Mouse (Mus musculus) myocyte (in vitro differentiated cells): ENCODE results near the gene Crtc2.

ENCODE experiments used
- CEBPB ChIP-seq: IDR thresholded peaks from 2 replicates; pipeline ENCODE4 v1.6.1; 2011; ENCODE audit warnings: mild to moderate bottlenecking, moderate library complexity; ENCODE audit not compliant: poor library complexity, insufficient read depth, severe bottlenecking
- E2F4 ChIP-seq: IDR thresholded peaks from one replicate; pipeline ENCODE4 v1.6.1; 2011; ENCODE audit warnings: mild to moderate bottlenecking, control low read depth, moderate library complexity; ENCODE audit not compliant: insufficient read depth
- MAX ChIP-seq: IDR thresholded peaks from one replicate; pipeline ENCODE4 v1.6.1; 2011; ENCODE audit warnings: low read depth, mild to moderate bottlenecking, control low read depth
- MYOD1 ChIP-seq, 3 experiments: IDR thresholded peaks; one replicate each; pipeline ENCODE4 v1.6.1; 2011; ENCODE audit warnings: control low read depth in 2 of 3, low read depth in 2 of 3, mild to moderate bottlenecking in 2 of 3, moderate library complexity in 1 of 3; ENCODE audit not compliant: insufficient read length in 2 of 3, control insufficient read depth in 1 of 3
- MYOG ChIP-seq, 3 experiments: IDR thresholded peaks; one replicate each; pipeline ENCODE4 v1.6.1; 2011; ENCODE audit warnings: control low read depth in 2 of 3, low read depth in 2 of 3, mild to moderate bottlenecking in 2 of 3; ENCODE audit not compliant: insufficient read length in 2 of 3, control insufficient read depth in 1 of 3, insufficient read depth in 1 of 3
- POLR2A ChIP-seq: IDR thresholded peaks from one replicate; pipeline ENCODE4 v1.6.1; 2011; ENCODE audit warnings: low read depth, mild to moderate bottlenecking, control low read depth, moderate library complexity; ENCODE audit not compliant: insufficient read length
- POLR2AphosphoS2 ChIP-seq: IDR thresholded peaks from one replicate; pipeline ENCODE4 v1.6.1; 2011; ENCODE audit warnings: low read depth, control low read depth; ENCODE audit not compliant: insufficient read length
- SRF ChIP-seq: IDR thresholded peaks from one replicate; pipeline ENCODE4 v1.6.1; 2011; ENCODE audit warnings: low read depth; ENCODE audit not compliant: control insufficient read depth, insufficient read length
- TCF12 ChIP-seq: IDR thresholded peaks from one replicate; pipeline ENCODE4 v1.6.1; 2011; ENCODE audit warnings: mild to moderate bottlenecking, control low read depth; ENCODE audit not compliant: poor library complexity, insufficient read depth, severe bottlenecking
- USF1 ChIP-seq: IDR thresholded peaks from one replicate; pipeline ENCODE4 v1.6.1; 2011; ENCODE audit warnings: low read depth, mild to moderate bottlenecking, control low read depth, moderate library complexity

GRCm38 (mm10) chr3:90250791-90251190 lies 3.2 kb upstream of the Crtc2 start:
- no peak for TF ChIP-seq POLR2AphosphoS2
- TF ChIP-seq MAX, result no peak
- no peak for TF ChIP-seq E2F4
- TF ChIP-seq POLR2A, result no peak
- TF ChIP-seq CEBPB, result no peak
- no peak for TF ChIP-seq USF1
- no peak for TF ChIP-seq SRF
- TF ChIP-seq MYOD1 (IDR thresholded peaks at IDR 0.05; ENCODE audit: control insufficient read depth in 1 of 3, insufficient read length in 2 of 3, low read depth in 2 of 3), result no peak
- TF ChIP-seq MYOG (IDR thresholded peaks at IDR 0.05; ENCODE audit: control insufficient read depth in 1 of 3, insufficient read depth in 1 of 3, insufficient read length in 2 of 3, low read depth in 2 of 3), result no peak
- no peak for TF ChIP-seq TCF12
